Mouse (Mus musculus): ENCODE data around the gene Cpt1b.

The Cpt1b gene

DNA sequence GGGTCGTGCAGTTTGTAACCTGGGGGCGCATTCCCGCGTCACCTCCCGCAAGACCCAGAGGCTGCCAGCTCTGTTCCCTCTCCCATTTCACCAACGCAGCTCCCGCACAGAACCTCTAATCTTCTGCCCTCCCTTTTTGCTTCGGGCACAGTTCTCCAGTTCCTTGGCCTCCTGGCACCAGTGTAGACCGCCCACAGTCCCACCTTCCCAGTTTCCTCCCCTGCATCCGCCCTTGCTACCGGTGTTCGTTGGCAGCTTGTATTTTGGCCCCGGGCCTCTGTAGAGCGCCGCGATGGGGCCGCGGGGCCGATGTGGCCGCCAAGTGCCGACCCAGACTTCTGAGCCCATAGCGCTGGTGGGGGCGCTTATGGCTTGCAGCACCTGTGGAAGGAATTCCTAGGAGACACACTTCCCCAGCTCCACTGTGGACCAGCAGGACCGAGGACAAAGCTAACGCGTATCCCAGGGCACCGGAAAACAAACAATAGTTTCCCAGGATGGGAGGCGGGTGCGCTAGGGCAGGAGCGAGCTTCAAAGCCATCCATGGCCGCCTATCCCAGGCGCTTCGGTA, 46.7 kb downstream of the Cpt1b start, which contains the start of gene Odf3b:
TSS of gene Odf3b (minus strand) at position 452 of the 571 bp plus-strand sequence.
- DNase-seq (ENCODE audit: low read depth): no peak

- no peak for DNase-seq (ENCODE audit: low read depth)
These were observed 47.5 kb downstream of the Cpt1b start for GRCm38 (mm10) chr15:89377938-89378828.

DNA sequence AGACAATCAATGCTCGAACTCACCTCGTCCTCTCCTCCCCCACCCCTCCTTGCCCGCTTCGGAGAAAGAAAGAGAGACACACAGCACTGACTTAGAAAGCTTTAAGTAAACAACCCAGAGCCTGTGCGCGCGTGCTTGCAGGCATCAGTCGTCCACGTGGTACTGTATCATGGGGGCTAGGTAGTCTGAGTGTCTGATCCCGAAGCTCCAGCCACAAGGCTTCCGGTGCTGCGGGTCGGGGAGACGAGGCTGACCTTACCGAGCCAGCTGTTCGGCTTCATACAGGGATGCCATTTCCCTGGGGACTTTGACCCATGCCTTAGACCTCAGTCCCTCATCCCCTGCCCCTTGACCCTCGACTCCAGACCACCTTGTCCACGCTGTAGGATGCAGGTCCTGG, 48.3 kb downstream of the Cpt1b start:
- no peak for DNase-seq (ENCODE audit: low read depth)

GRCm38 (mm10) chr15:89376957-89377356, 48.7 kb downstream of the Cpt1b start, which contains the start of gene Tymp:
TSS of gene Tymp (minus strand) at chr15:89377039.
- DNase-seq (ENCODE audit: low read depth): no peak

GRCm38 (mm10) chr15:89376040-89376439, 49.6 kb downstream of the Cpt1b start:
- no peak for DNase-seq (ENCODE audit: low read depth)

GRCm38 (mm10) chr15:89374801-89375534, 50.7 kb downstream of the Cpt1b start:
- DNase-seq (ENCODE audit: low read depth): no peak

- no peak for DNase-seq (ENCODE audit: low read depth)
These were observed 51.3 kb downstream of the Cpt1b start for GRCm38 (mm10) chr15:89374340-89374739.

DNA sequence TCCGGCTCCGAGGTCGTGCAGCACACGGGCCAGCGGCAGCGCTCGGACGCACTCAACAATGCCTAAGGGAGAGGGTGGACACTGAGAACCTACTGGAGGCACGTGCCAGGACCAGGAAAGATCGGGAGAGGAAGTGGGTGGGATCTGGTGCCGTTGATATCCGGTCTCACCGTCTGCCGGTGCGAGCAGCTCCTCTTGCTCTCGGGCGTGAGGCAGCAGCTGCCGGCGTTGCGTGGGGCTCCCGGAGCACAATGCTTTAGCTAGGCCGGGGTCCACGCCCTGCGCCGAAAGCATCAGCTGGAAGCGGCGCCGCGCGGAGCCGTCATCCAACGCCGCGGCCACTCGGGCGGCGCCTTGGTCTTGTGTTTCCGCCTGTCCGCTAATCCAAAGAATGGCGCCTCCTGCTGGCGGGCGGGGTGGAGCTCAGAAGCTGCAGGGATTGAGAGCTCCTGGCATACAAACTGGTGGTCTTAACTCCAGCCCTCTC, 51.9 kb downstream of the Cpt1b start, which contains the start of gene Sco2:
TSS of gene Sco2 (minus strand) at position 85 of the 487 bp plus-strand sequence.
- peak; percentile 71 for DNase-seq (ENCODE audit: low read depth)

- DNase-seq (ENCODE audit: low read depth): peak; percentile 57
These were observed 52.5 kb downstream of the Cpt1b start for GRCm38 (mm10) chr15:89373027-89373761.

DNA sequence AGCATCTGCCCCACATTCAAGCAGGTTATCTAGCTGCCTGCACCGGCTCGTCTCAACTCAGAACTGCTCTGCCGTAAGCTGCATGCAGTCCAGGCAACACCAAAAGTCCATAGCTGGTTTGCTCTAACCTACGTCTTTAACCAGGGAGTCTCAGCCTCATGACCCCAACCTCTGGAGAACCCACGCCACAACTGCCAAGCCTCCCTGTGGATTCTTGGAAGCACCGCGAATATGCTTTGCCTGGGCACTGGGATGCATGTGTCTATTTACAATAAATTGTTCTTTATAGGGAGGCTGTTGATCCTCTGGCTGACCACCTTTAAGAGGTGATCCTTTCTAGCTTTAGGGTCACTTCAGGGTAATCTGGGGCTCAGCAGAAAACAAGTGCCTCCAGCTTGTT, 53.1 kb downstream of the Cpt1b start:
- no peak for DNase-seq (ENCODE audit: low read depth)

DNA sequence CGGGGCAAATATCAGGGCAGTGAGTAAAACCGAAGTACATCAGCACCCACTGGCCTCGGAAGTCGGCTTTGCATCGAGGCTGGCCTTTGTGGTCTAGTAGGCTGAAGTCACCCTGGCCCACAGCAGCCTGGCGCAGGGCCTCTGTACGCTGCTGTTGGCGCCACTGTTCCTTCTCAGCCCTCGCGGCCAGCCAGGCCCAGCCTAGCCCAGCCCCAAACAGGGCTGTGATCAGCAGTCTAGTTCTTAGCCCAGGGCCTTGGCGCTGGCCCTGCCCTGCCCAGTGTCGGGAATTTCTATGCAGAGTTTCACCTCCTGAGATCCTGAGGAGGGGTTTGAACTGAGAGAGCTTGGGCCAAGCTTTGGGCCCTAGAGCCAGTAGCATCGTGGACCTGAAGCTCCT, 53.6 kb downstream of the Cpt1b start:
- no peak for DNase-seq (ENCODE audit: low read depth)
